Mouse (Mus musculus) liver, adult 2 months (tissue): ENCODE results near the gene Gm20388. TPM values are rescaled to one million over a fixed set of nuclear protein-coding genes. Genes with fewer than 3 reads are reported as not detected.

Source experiments
- DNase-seq: peaks from one replicate; pipeline ENCODE4 v3.0.0-alpha.2; 2011; ENCODE audit warnings: low read depth, low spot score; ENCODE audit errors: extremely low read depth
- H3K27ac ChIP-seq: fragments of 200-500 bp; replicated peaks from 2 replicates; pipeline ENCODE4 v1.5.1; 2012; ENCODE audit warnings: low read depth, mild to moderate bottlenecking, control low read depth, inconsistent platforms, low read length; ENCODE audit not compliant: insufficient read depth
- H3K27me3 ChIP-seq: fragments of 200-500 bp; 2 replicates; pipeline ENCODE4 v1.6.1; 2012; ENCODE audit warnings: mild to moderate bottlenecking, moderate library complexity, low read length, inconsistent platforms; ENCODE audit not compliant: control insufficient read depth, insufficient read depth
- H3K36me3 ChIP-seq: fragments of 200-500 bp; 2 replicates; pipeline ENCODE4 v1.6.1; 2012; ENCODE audit warnings: low read length, inconsistent platforms; ENCODE audit not compliant: control insufficient read depth, insufficient read depth
- H3K4me1 ChIP-seq: fragments of 200-500 bp; 2 replicates; pipeline ENCODE4 v1.6.1; 2011; ENCODE audit warnings: low read length; ENCODE audit not compliant: control insufficient read depth, insufficient read depth
- H3K4me3 ChIP-seq: fragments of 200-500 bp; 2 replicates; pipeline ENCODE4 v1.5.1; 2011; ENCODE audit warnings: low read depth, mild to moderate bottlenecking, control low read depth, low read length, moderate library complexity; ENCODE audit not compliant: insufficient read depth
- H3K79me2 ChIP-seq: fragments of 200-500 bp; 2 replicates; pipeline ENCODE4 v1.6.1; 2012; ENCODE audit warnings: inconsistent platforms, mild to moderate bottlenecking, low read length, moderate library complexity; ENCODE audit not compliant: control insufficient read depth, insufficient read depth
- H3K9ac ChIP-seq: fragments of 200-500 bp; 2 replicates; pipeline ENCODE4 v1.6.1; 2012; ENCODE audit warnings: low read depth, mild to moderate bottlenecking, control low read depth, inconsistent platforms, low read length
- CTCF ChIP-seq: fragments of 200-500 bp; IDR thresholded peaks from 2 replicates; pipeline ENCODE4 v1.5.1; 2011; ENCODE audit warnings: low read depth, low read length, control low read depth
- POLR2A ChIP-seq: fragments of 200-500 bp; IDR thresholded peaks from 2 replicates; pipeline ENCODE4 v1.6.1; 2011; ENCODE audit warnings: low read length, control low read depth; ENCODE audit not compliant: insufficient read depth; ENCODE audit errors: extremely low read depth
- WGBS: fragments of 180-500 bp; shearing (Covaris S2); methylation state at CpG from one replicate; pipeline ENCODE4 v1.1.7; 2018; 5-methylcytosine and 5-hydroxymethylcytosine counted together
- polyA plus RNA-seq: library from polyadenylated mRNA; depleted of rRNA; stranded (reverse); fragments of >200 nt; gene quantifications from 2 replicates; pipeline ENCODE4 v1.2.3, GENCODE M21; 2012
- total RNA-seq: library from RNA; depleted of rRNA; stranded (reverse); fragments of >200 nt; gene quantifications from 2 replicates; pipeline ENCODE4 v1.2.3, GENCODE M21; 2014

Gene Gm20388
- total and polyA plus RNA-seq, 2 experiments = 6.4 to 19.9 TPM

GRCm38 (mm10) chr8:121395316-121395715, 1484.7 kb downstream of the Gm20388 start:
- H3K9ac ChIP-seq = no peak overlapping the region
- H3K4me3 ChIP-seq = no peak overlapping the region
- TF ChIP-seq CTCF (no peak), POLR2A (no peak)
- H3K27me3 ChIP-seq = no peaks in the 10 kb centered on the region
- WGBS = 76% methylated on average over 11 of the region's 11 CpGs
- H3K36me3 ChIP-seq = no peaks in the 10 kb centered on the region
- H3K79me2 ChIP-seq = no peaks in the 10 kb centered on the region
- peaks cover 6% of the 10 kb centered on the region; the same call in 1 of the 2 replicates for H3K4me1 ChIP-seq
- DNase-seq = no peak
- H3K27ac ChIP-seq = no peak overlapping the region

GRCm38 (mm10) chr8:121396151-121396550, 1485.5 kb downstream of the Gm20388 start:
- TF ChIP-seq POLR2A (no peak), CTCF (no peak)
- H3K79me2 ChIP-seq = no peaks in the 10 kb centered on the region
- 76% methylated on average over 11 of the region's 11 CpGs for WGBS
- H3K36me3 ChIP-seq = no peaks in the 10 kb centered on the region
- DNase-seq = no peak
- no peak overlapping the region for H3K27ac ChIP-seq
- no peak overlapping the region for H3K9ac ChIP-seq
- H3K4me3 ChIP-seq = no peak overlapping the region
- H3K4me1 ChIP-seq = peaks cover 6% of the 10 kb centered on the region; the same call in 1 of the 2 replicates
- H3K27me3 ChIP-seq = no peaks in the 10 kb centered on the region

- TF ChIP-seq POLR2A (no peak), CTCF (no peak)
- H3K36me3 ChIP-seq = no peaks in the 10 kb centered on the region
- H3K79me2 ChIP-seq = no peaks in the 10 kb centered on the region
- H3K4me1 ChIP-seq = peaks cover 6% of the 10 kb centered on the region; the same call in 1 of the 2 replicates
- H3K4me3 ChIP-seq = no peak overlapping the region
- WGBS = 86% methylated on average over 10 of the region's 10 CpGs
- H3K27me3 ChIP-seq = no peaks in the 10 kb centered on the region
- no peak overlapping the region for H3K9ac ChIP-seq
- H3K27ac ChIP-seq = no peak overlapping the region
- no peak for DNase-seq
These were observed 1486.6 kb downstream of the Gm20388 start for GRCm38 (mm10) chr8:121397201-121397698.

DNA sequence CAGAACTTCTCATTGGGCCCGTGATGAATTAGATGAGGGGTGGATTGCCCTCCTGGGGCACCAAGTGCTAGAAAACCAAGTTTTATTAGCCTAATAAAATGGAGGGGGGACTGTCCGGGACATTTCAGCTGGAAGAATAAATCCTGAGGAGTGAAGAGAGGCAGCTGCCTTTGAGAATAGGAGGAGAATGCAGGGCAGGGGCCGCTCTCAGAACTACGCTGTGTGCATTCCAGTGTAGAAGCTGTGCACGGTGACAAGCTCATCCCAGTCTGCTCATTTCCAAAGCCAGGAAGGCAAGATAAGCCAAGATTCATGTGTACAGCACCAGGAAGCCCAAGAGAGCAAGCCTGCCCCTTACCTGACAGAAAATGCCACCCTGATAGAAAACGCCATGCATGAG, 1487.4 kb downstream of the Gm20388 start:
- Histone ChIP-seq H3K27me3 (no peaks in the 10 kb centered on the region), H3K4me3 (no peak overlapping the region), H3K4me1 (peaks cover 6% of the 10 kb centered on the region; the same call in 1 of the 2 replicates), H3K36me3 (no peaks in the 10 kb centered on the region), H3K27ac (no peak overlapping the region), H3K9ac (no peak overlapping the region), H3K79me2 (no peaks in the 10 kb centered on the region)
- TF ChIP-seq POLR2A (no peak), CTCF (no peak)
- 86% methylated on average over 6 of the region's 6 CpGs for WGBS
- no peak for DNase-seq

GRCm38 (mm10) chr8:121398724-121399123, 1488.1 kb downstream of the Gm20388 start:
- Histone ChIP-seq H3K4me3 (no peak overlapping the region), H3K4me1 (peaks cover 6% of the 10 kb centered on the region; the same call in 1 of the 2 replicates), H3K27ac (no peak overlapping the region), H3K79me2 (no peaks in the 10 kb centered on the region), H3K27me3 (no peaks in the 10 kb centered on the region), H3K9ac (no peak overlapping the region), H3K36me3 (no peaks in the 10 kb centered on the region)
- TF ChIP-seq POLR2A = no peak
- no peak for TF ChIP-seq CTCF
- DNase-seq = peak; percentile 86
- 63% methylated on average over 20 of the region's 20 CpGs for WGBS

GRCm38 (mm10) chr8:121399173-121399572, 1488.5 kb downstream of the Gm20388 start:
- TF ChIP-seq POLR2A (no peak), CTCF (no peak)
- DNase-seq = no peak
- H3K4me3 ChIP-seq = no peak overlapping the region
- H3K27me3 ChIP-seq = no peaks in the 10 kb centered on the region
- no peaks in the 10 kb centered on the region for H3K36me3 ChIP-seq
- peaks cover 6% of the 10 kb centered on the region; the same call in 1 of the 2 replicates for H3K4me1 ChIP-seq
- no peak overlapping the region for H3K9ac ChIP-seq
- 61% methylated on average over 3 of the region's 3 CpGs for WGBS
- H3K79me2 ChIP-seq = no peaks in the 10 kb centered on the region
- no peak overlapping the region for H3K27ac ChIP-seq
